Mouse (Mus musculus) left cerebral cortex, adult 8-10 months (tissue): Measurements from ENCODE around the gene Wdr34. TPM values are rescaled to one million over a fixed set of nuclear protein-coding genes. Genes with fewer than 3 reads are reported as not detected.
"Not testable (repeated sequence)": the region's sequence is repeated elsewhere in the genome, so short reads cannot be mapped to it uniquely, and the experiment has no call there.

Experiments
- DNase-seq, 2 experiments: peaks; one replicate each; pipeline ENCODE4 v3.0.0; 2022; ENCODE audit warnings: low spot score in 2 of 2
- total RNA-seq, 4 experiments: library from RNA; stranded (reverse); gene quantifications; 2 replicates each; pipeline ENCODE4 v1.2.4; 2022

Gene Wdr34
- total RNA-seq, 4 experiments from 2014 or later: 38.7 to 43.4 (median 42.1) TPM

- DNase-seq: no peak
These were observed 18.6 kb upstream of the Wdr34 start for GRCm38 (mm10) chr2:30067031-30067888.

- peak; percentile 72 to 94 for DNase-seq
These were observed 17.6 kb upstream of the Wdr34 start for GRCm38 (mm10) chr2:30066046-30066901.

GRCm38 (mm10) chr2:30064298-30064697 is 15.6 kb upstream of the Wdr34 start:
- no peak for DNase-seq

- DNase-seq: no peak
These were observed 15.1 kb upstream of the Wdr34 start for GRCm38 (mm10) chr2:30063791-30064190.

- DNase-seq: no peak
These were observed 14.6 kb upstream of the Wdr34 start for GRCm38 (mm10) chr2:30063235-30063634.

GRCm38 (mm10) chr2:30062249-30063093 is 13.8 kb upstream of the Wdr34 start:
- DNase-seq: peak in 1 of 2 experiments; percentile 26

- DNase-seq: no peak
These were observed 12.8 kb upstream of the Wdr34 start for GRCm38 (mm10) chr2:30061215-30062166.

GRCm38 (mm10) chr2:30058418-30058817 is 9.7 kb upstream of the Wdr34 start:
- no peak for DNase-seq

- DNase-seq: no peak
These were observed 8.7 kb upstream of the Wdr34 start, which contains the start of gene Set for GRCm38 (mm10) chr2:30057223-30057904. Set (plus strand) TSS chr2:30057378.

- no peak for DNase-seq
These were observed 8.1 kb upstream of the Wdr34 start for GRCm38 (mm10) chr2:30056736-30057135.

GRCm38 (mm10) chr2:30055310-30055709 is 6.6 kb upstream of the Wdr34 start:
- not testable (repeated sequence) for DNase-seq

GRCm38 (mm10) chr2:30051992-30052761 is 3.5 kb upstream of the Wdr34 start:
- DNase-seq: no peak

GRCm38 (mm10) chr2:30049831-30050230 is 1.1 kb upstream of the Wdr34 start:
- DNase-seq: no peak

GRCm38 (mm10) chr2:30048101-30048501 is 580 bp downstream of the Wdr34 start:
- no peak for DNase-seq

GRCm38 (mm10) chr2:30047127-30047526 is 1.6 kb downstream of the Wdr34 start:
- no peak for DNase-seq

GRCm38 (mm10) chr2:30044550-30044949 is 4.1 kb downstream of the Wdr34 start:
- DNase-seq: no peak

GRCm38 (mm10) chr2:30042445-30042844 is 6.2 kb downstream of the Wdr34 start:
- no peak for DNase-seq

GRCm38 (mm10) chr2:30039687-30040086 is 9.0 kb downstream of the Wdr34 start:
- DNase-seq: no peak

GRCm38 (mm10) chr2:30038370-30038769 is 10.3 kb downstream of the Wdr34 start:
- DNase-seq: no peak
